Mouse (Mus musculus): Measurements from ENCODE around the gene Utp6. TPM values are rescaled to one million over a fixed set of nuclear protein-coding genes. Genes with fewer than 3 reads are reported as not detected.

Gene Utp6
- polyA plus RNA-seq (2014; fragmentation: Illumina TruSeq; extraction: RNeasy Lipid Tissue Mini Kit (QIAGEN cat#74804)): 86.4 TPM

DNA sequence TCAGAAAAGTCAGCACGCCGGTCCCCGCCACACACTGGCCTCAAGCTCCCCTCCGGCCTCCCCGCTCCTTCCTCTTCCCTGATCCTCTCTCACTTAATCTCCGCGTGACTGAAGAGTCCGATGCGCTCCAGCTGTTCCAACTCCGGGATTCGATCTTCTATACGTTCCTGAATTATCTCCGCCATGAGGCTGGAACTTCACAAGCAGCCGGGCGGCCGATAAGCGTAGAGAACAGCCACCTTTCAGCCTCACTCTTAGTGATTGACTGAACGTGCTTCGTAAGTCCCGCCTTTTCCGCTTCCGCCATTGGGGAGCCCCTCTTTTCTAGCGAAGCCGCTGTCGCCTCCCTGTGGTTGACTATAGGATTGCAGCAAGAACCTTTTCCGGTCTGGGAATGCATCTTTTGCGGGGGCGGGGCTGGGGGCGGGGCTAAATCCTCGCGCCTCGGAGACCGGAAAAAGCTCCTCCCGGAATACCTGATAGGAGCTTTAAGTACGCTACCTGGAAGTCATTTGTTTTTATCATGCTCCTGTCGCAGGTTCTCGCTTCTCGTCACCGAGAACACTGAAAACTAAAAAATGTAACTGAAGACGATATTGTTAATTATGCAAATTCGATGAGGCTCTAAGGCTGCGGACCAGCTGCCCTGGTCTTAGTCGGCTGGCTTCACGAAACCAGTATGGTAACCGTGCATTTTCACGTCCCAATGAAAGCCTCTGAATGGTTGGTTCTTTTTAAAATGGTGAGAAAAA is at the start of gene Utp6:
Gene Utp6, minus strand, starts transcription at position 266 of the 752 bp plus-strand sequence.

DNA sequence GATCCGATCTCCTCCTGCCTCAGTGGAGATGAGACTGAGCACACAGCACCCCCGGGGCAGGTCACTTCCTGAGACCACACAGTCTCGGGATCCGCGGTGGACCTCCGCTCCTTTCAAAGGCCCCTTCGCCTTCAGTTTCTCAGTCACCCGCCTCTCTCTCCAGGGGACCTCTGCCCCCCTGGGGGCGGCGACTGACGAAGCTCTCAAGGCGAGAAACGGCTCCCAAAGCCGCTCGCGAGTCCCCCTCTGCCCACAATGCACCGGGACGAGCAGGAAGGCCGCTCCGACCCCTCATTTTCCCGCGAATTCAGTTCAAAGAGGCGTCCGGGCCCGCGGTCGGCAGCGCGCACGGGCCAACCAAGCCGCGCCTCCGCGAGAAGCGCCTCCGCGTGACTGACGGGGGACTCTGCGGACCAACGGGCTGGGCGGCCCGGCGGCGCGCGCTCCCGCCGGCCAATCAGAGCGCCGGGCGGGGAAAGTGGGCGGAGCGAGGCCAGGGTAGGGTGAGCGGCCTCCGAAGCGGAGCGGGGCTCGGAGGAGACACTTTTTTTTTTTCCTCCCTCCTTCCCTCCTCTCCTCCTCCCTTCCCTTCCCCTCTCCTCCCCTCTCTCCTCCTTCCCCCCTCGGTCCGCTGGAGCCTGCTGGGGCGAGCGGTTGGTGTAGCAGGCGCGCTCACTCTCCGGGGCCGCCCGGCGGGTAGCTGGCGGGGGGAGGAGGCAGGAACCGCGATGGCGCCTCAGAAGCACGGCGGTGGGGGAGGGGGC is 30.6 kb upstream of the Utp6 start, which contains the start of gene Suz12:
Gene Suz12, plus strand, starts transcription at position 515 of the 764 bp plus-strand sequence.

Other genes with a start within 250 kb of the Utp6 start
- gene Suz12, start 30.7 kb upstream of the Utp6 start, polyA plus RNA-seq (2014; fragmentation: Illumina TruSeq; extraction: RNeasy Lipid Tissue Mini Kit (QIAGEN cat#74804)): 237 TPM
- gene Crlf3, start 118.6 kb upstream of the Utp6 start, polyA plus RNA-seq (2014; fragmentation: Illumina TruSeq; extraction: RNeasy Lipid Tissue Mini Kit (QIAGEN cat#74804)): 24.9 TPM
- 16.9 TPM for gene Atad5, start 127.0 kb upstream of the Utp6 start, polyA plus RNA-seq (2014; fragmentation: Illumina TruSeq; extraction: RNeasy Lipid Tissue Mini Kit (QIAGEN cat#74804))
- 17.9 TPM for gene Tefm, start 179.8 kb upstream of the Utp6 start, polyA plus RNA-seq (2014; fragmentation: Illumina TruSeq; extraction: RNeasy Lipid Tissue Mini Kit (QIAGEN cat#74804))
- gene Adap2, start 191.7 kb upstream of the Utp6 start, polyA plus RNA-seq (2014; fragmentation: Illumina TruSeq; extraction: RNeasy Lipid Tissue Mini Kit (QIAGEN cat#74804)): 1.4 TPM
- gene Rnf135, start 221.5 kb upstream of the Utp6 start, polyA plus RNA-seq (2014; fragmentation: Illumina TruSeq; extraction: RNeasy Lipid Tissue Mini Kit (QIAGEN cat#74804)): 8.0 TPM
- 116 TPM for gene Rhot1, start 246.6 kb upstream of the Utp6 start, polyA plus RNA-seq (2014; fragmentation: Illumina TruSeq; extraction: RNeasy Lipid Tissue Mini Kit (QIAGEN cat#74804))

Data from ovary, adult 10 weeks (tissue).